Mouse (Mus musculus) B cell, adult 62 days (primary cell): ENCODE measurements around the gene H2-M5. TPM values are rescaled to one million over a fixed set of nuclear protein-coding genes. Genes with fewer than 3 reads are reported as not detected.

Source experiments
- total RNA-seq: library from RNA; stranded (reverse); gene quantifications from 4 replicates; pipeline ENCODE4 v1.2.4, GENCODE M21; 2023

Gene H2-M5
- not detected in 4 replicates for total RNA-seq

GRCm38 (mm10) chr17:36989437-36989836 is at the start of gene H2-M5:
Gene H2-M5, minus strand, starts transcription at chr17:36989537.

GRCm38 (mm10) chr17:37022628-37023576 is 33.6 kb upstream of the H2-M5 start, which contains the start of gene Mog:
Gene Mog, minus strand, starts transcription at chr17:37023398.

GRCm38 (mm10) chr17:37000863-37001262 is 11.5 kb upstream of the H2-M5 start, which contains the start of gene Zfp57:
Gene Zfp57, plus strand, starts transcription at chr17:37001163.

GRCm38 (mm10) chr17:36981221-36981813 is 8.0 kb downstream of the H2-M5 start, which contains the start of gene 2410137M14Rik:
Gene 2410137M14Rik, minus strand, starts transcription at chr17:36981237.

GRCm38 (mm10) chr17:36957999-36958743 is 31.2 kb downstream of the H2-M5 start, which contains the start of the genes Znrd1 and Znrd1as:
Gene Znrd1, minus strand, starts transcription at chr17:36958559.
Gene Znrd1as, plus strand, starts transcription at chr17:36958592.

DNA sequence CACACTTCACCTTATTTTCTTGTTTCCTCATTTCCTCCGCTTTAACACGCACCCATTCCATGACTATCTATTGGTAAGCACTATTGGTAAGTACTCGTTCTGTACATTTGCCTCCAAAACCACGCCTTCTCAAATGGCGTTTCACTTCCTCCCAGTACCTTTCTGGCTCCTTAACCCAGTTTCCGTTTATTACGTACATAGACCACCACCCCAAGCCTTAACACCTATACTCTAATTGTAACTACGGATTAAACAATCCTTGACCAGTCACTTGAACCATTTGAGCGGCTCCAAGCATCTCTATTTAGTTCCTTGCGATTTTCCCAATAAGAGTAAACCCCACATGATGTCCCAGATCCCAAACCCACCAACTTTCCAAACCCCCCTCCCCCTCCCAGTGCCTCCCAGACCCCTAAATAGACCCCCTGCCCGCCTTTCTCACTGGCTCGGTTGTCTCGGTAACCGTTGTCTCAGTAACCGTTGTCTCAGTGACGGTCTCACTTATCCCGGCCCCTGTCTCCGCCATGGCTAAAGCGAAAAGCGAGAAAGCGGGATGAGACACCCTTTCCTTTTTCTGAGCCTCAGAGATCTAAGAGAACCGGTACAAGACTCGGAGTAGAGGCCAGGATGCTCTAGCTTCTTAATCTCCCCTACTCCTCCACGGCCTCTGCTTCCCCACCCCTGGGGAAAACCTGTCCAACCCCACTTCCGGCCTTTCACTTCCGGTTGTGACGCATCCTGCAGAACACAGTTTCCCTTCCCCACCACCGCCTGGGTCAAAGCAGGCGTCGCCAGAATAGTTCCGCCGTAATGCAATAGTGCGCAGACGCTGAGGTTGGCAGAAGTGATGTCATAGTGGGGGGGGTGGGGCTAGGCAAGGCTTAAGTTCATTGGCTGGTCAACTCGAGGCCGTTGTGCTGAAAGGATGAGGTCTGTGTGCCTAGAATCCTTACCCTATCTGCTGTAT is 38.1 kb downstream of the H2-M5 start, which contains the start of gene Ppp1r11:
Gene Ppp1r11, minus strand, starts transcription at position 761 of the 967 bp plus-strand sequence.

DNA sequence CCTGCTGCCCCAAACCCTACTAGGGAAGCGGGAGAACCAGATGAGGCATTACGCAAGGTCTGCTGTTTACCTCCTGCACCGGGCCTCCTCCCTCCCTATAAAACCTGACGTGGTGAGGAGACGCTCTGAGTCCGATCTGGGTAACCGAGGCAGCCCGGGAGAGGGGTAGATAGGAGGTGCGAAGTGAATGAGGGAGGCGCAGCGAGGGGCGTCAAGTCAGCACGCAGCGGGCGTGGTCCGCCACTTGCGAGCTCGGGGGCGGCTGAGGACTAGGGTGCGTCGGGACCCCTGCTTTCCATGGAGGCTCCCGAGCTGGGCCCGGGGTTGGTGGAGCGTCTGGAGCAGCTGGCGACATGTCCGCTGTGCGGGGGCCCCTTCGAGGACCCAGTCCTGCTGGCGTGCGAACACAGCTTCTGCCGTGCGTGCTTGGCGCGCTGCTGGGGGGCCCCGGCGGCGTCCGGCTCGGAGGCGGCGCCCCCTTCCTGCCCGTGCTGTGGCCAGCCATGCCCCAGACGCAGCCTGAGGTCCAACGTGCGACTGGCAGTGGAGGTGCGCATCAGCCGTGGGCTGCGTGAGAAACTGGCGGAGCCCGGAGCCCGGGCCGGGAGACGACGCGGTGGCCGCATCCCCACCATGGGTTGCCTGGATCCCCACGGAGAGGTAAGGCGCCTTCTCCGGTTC is 46.4 kb downstream of the H2-M5 start, which contains the start of gene Rnf39:
Gene Rnf39, plus strand, starts transcription at position 128 of the 681 bp plus-strand sequence.

Other genes with a start within 250 kb of the H2-M5 start
- not detected in 4 replicates for gene H2-M10.5, start 216.6 kb downstream of the H2-M5 start, total RNA-seq
- gene H2-M10.6, start 177.4 kb downstream of the H2-M5 start, total RNA-seq = not detected in 4 replicates
- gene Trim26, start 152.4 kb downstream of the H2-M5 start, total RNA-seq = 179 to 202 TPM (median 188 TPM) in 4 replicates
- not detected in 4 replicates for gene Trim15, start 122.3 kb downstream of the H2-M5 start, total RNA-seq
- 0.25 to 0.35 TPM in 2 of 4 replicates, not detected in the others for gene Trim10, start 120.0 kb downstream of the H2-M5 start, total RNA-seq
- not detected in 4 replicates for gene Trim40, start 99.4 kb downstream of the H2-M5 start, total RNA-seq
- gene Trim31, start 91.4 kb downstream of the H2-M5 start, total RNA-seq = not detected in 4 replicates
- gene Rnf39, start 46.6 kb downstream of the H2-M5 start, total RNA-seq = not detected in 4 replicates
- 96.5 to 112 TPM (median 98.9 TPM) in 4 replicates for gene Ppp1r11, start 37.8 kb downstream of the H2-M5 start, total RNA-seq
- 74.9 to 82.2 TPM (median 80.0 TPM) in 4 replicates for gene Znrd1, start 31.0 kb downstream of the H2-M5 start, total RNA-seq
- gene Znrd1as, start 30.9 kb downstream of the H2-M5 start, total RNA-seq = 1.0 to 2.7 TPM (median 1.3 TPM) in 4 replicates
- gene 2410137M14Rik, start 8.3 kb downstream of the H2-M5 start, total RNA-seq = not detected in 4 replicates
- gene Zfp57, start 11.6 kb upstream of the H2-M5 start, total RNA-seq = not detected in 4 replicates
- gene Mog, start 33.9 kb upstream of the H2-M5 start, total RNA-seq = not detected in 4 replicates
- gene Gabbr1, start 56.4 kb upstream of the H2-M5 start, total RNA-seq = 63.3 to 72.7 TPM (median 66.7 TPM) in 4 replicates
- 0.21 TPM in 1 of 4 replicates, not detected in the others for gene Olfr90, start 99.0 kb upstream of the H2-M5 start, total RNA-seq
- not detected in 4 replicates for gene Olfr91, start 108.7 kb upstream of the H2-M5 start, total RNA-seq
- gene Olfr92, start 130.6 kb upstream of the H2-M5 start, total RNA-seq = not detected in 4 replicates
- gene Olfr93, start 172.0 kb upstream of the H2-M5 start, total RNA-seq = not detected in 4 replicates
- gene Ubd, start 204.4 kb upstream of the H2-M5 start, total RNA-seq = 0.89 TPM in 1 of 4 replicates, not detected in the others
- not detected in 4 replicates for gene Olfr94, start 211.5 kb upstream of the H2-M5 start, total RNA-seq
- not detected in 4 replicates for gene Olfr95, start 223.6 kb upstream of the H2-M5 start, total RNA-seq
- not detected in 4 replicates for gene Olfr96, start 230.6 kb upstream of the H2-M5 start, total RNA-seq
- gene Olfr97, start 247.8 kb upstream of the H2-M5 start, total RNA-seq = not detected in 4 replicates